Mouse (Mus musculus) lung, postnatal 10 days (tissue): ENCODE data around the gene Elovl7.

ENCODE experiments used
- DNase-seq: peaks from one replicate; pipeline ENCODE4 v3.0.0; 2021

Gene Elovl7

GRCm38 (mm10) chr13:108245086-108245697 is 31.0 kb downstream of the Elovl7 start:
- peak; percentile 24 for DNase-seq

GRCm38 (mm10) chr13:108251106-108251505 is 36.9 kb downstream of the Elovl7 start:
- no peak for DNase-seq

GRCm38 (mm10) chr13:108253977-108254376 is 39.8 kb downstream of the Elovl7 start:
- no peak for DNase-seq

- DNase-seq = peak; percentile 17
Observed at GRCm38 (mm10) chr13:108263042-108263441, 48.8 kb downstream of the Elovl7 start.

- DNase-seq = no peak
Observed at GRCm38 (mm10) chr13:108265394-108265793, 51.2 kb downstream of the Elovl7 start.

- DNase-seq = no peak
Observed at GRCm38 (mm10) chr13:108267841-108268634, 53.8 kb downstream of the Elovl7 start.

GRCm38 (mm10) chr13:108271458-108272148 is 57.4 kb downstream of the Elovl7 start:
- no peak for DNase-seq

GRCm38 (mm10) chr13:108272332-108272731 is 58.1 kb downstream of the Elovl7 start:
- DNase-seq = no peak

GRCm38 (mm10) chr13:108273034-108273433 is 58.8 kb downstream of the Elovl7 start:
- no peak for DNase-seq

- no peak for DNase-seq
Observed at GRCm38 (mm10) chr13:108273456-108273855, 59.3 kb downstream of the Elovl7 start.

- no peak for DNase-seq
Observed at GRCm38 (mm10) chr13:108276561-108276960, 62.4 kb downstream of the Elovl7 start.

- no peak for DNase-seq
Observed at GRCm38 (mm10) chr13:108277320-108277719, 63.1 kb downstream of the Elovl7 start.

GRCm38 (mm10) chr13:108278592-108278991 is 64.4 kb downstream of the Elovl7 start:
- DNase-seq = no peak

- DNase-seq = no peak
Observed at GRCm38 (mm10) chr13:108284312-108284711, 70.1 kb downstream of the Elovl7 start.

GRCm38 (mm10) chr13:108287953-108288352 is 73.7 kb downstream of the Elovl7 start:
- DNase-seq = no peak

- no peak for DNase-seq
Observed at GRCm38 (mm10) chr13:108289436-108289835, 75.2 kb downstream of the Elovl7 start.

GRCm38 (mm10) chr13:108290314-108290713 is 76.1 kb downstream of the Elovl7 start:
- DNase-seq = no peak

- DNase-seq = peak; percentile 87
Observed at GRCm38 (mm10) chr13:108297350-108298093, 83.3 kb downstream of the Elovl7 start.

- DNase-seq = peak; percentile 4
Observed at GRCm38 (mm10) chr13:108298241-108298640, 84.0 kb downstream of the Elovl7 start.

- peak; percentile 21 for DNase-seq
Observed at GRCm38 (mm10) chr13:108300346-108300950, 86.2 kb downstream of the Elovl7 start.

GRCm38 (mm10) chr13:108301411-108301810 is 87.2 kb downstream of the Elovl7 start:
- peak; percentile 2 for DNase-seq

- DNase-seq = no peak
Observed at GRCm38 (mm10) chr13:108302957-108303675, 88.9 kb downstream of the Elovl7 start.
